ENCODE assay signal across 26 mouse cellular contexts in the genomic region with DNA sequence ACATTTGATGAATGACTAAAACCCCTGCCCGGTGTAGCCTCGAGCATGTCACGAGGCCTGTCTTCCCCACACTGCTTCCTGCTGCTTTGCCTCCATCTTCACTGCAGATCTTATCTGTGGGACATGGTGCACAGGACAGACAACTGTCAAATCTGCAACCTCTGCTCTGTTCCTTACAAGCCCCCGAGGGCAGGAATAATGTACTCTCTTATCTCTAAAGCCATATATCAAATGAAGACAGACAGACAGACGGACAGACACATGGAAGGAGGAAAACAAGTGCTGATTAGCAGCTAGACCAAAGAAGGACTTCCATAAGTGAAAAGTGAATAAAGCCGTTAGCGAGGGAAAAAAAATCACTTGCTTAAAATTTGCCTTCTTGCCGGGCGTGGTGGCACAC.
"Had no signal": no experiment of that assay in that cellular context is flagged by ENCODE, and none has a peak within 500 bp of the region (broad histone marks: within the 10 kb centered on the region; RNA-seq: fewer than 3 reads in every experiment).

No protein-coding gene starts in this region.

- H3K4me3 ChIP-seq: heart, adult 2 months; heart, embryonic 13.5 days; heart, embryonic 15.5 days; hindbrain, embryonic 13.5 days; hindbrain, embryonic 15.5 days; kidney, embryonic 15.5 days; left cerebral cortex, adult 2 months; limb, embryonic 10.5 days; limb, embryonic 12.5 days had no signal

- H3K27me3 ChIP-seq: heart, embryonic 15.5 days; hindbrain, embryonic 13.5 days; hindbrain, embryonic 15.5 days had no signal

- H3K36me3 ChIP-seq: heart, embryonic 13.5 days; heart, embryonic 15.5 days; hindbrain, embryonic 13.5 days; hindbrain, embryonic 15.5 days; kidney, embryonic 15.5 days; limb, embryonic 10.5 days; limb, embryonic 12.5 days had no signal

- H3K9me3 ChIP-seq: heart, embryonic 13.5 days; heart, embryonic 15.5 days; hindbrain, embryonic 13.5 days; hindbrain, embryonic 15.5 days; kidney, embryonic 15.5 days; limb, embryonic 10.5 days; limb, embryonic 12.5 days had no signal

- H3K27ac ChIP-seq: heart, adult 2 months; heart, embryonic 13.5 days; heart, embryonic 15.5 days; hindbrain, embryonic 13.5 days; hindbrain, embryonic 15.5 days; hindbrain, postnatal 0 days; kidney, embryonic 15.5 days; kidney, postnatal 0 days; left cerebral cortex, adult 2 months; limb, embryonic 10.5 days; limb, embryonic 12.5 days; liver, embryonic 14.5 days had no signal

- H3K4me2 ChIP-seq: heart, embryonic 11.5 days; heart, embryonic 13.5 days; heart, embryonic 15.5 days; hindbrain, embryonic 13.5 days; hindbrain, embryonic 15.5 days; kidney, embryonic 15.5 days; limb, embryonic 12.5 days; liver, embryonic 11.5 days had no signal

- DNase-seq: gastrocnemius, postnatal 14 days; gastrocnemius, postnatal 36 days; heart, adult 11 months; heart, adult 2 months; heart, postnatal 14 days; heart, postnatal 36 days; kidney, adult 11 months; kidney, adult 2 months; kidney, adult 9 months; kidney, postnatal 14 days; kidney, postnatal 36 days; liver had no signal

- ATAC-seq: hindbrain, postnatal 0 days; intestine, embryonic 16.5 days had no signal

- H3K9ac ChIP-seq: heart, embryonic 13.5 days; heart, embryonic 15.5 days; hindbrain, embryonic 13.5 days; hindbrain, embryonic 15.5 days; kidney, embryonic 15.5 days; limb, embryonic 12.5 days; liver, embryonic 14.5 days had no signal
